Mouse (Mus musculus) left cerebral cortex, adult 9 months (tissue): Measurements from ENCODE around the gene Cd151.

Experiments
- DNase-seq, 2 experiments: peaks; one replicate each; pipeline ENCODE4 v3.0.0; 2022; ENCODE audit warnings: low spot score in 2 of 2

The Cd151 gene

DNA sequence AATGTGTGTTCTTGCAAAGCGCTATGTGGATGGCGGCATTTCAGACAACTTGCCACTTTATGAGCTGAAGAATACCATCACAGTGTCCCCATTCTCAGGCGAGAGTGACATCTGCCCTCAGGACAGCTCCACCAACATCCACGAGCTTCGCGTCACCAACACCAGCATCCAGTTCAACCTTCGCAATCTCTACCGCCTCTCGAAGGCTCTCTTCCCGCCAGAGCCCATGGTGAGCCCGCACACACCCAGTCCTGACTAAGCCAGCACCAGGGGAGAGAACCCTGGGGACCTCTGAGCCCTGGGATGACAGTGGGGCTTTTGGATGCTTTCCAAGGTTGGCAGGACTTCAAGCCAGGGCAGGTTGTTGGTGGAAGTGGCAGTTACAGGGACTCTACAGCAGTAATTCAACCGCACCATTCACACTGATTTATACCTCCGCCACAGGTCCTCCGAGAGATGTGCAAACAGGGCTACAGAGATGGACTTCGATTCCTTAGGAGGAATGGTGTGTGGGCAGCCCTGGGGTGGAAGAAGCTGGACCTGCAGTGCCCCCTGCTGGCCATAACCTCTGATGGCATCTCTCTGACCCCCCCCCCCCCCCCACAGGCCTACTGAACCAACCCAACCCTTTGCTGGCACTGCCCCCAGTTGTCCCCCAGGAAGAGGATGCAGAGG lies 9.1 kb upstream of the Cd151 start:
- DNase-seq, result no peak

DNA sequence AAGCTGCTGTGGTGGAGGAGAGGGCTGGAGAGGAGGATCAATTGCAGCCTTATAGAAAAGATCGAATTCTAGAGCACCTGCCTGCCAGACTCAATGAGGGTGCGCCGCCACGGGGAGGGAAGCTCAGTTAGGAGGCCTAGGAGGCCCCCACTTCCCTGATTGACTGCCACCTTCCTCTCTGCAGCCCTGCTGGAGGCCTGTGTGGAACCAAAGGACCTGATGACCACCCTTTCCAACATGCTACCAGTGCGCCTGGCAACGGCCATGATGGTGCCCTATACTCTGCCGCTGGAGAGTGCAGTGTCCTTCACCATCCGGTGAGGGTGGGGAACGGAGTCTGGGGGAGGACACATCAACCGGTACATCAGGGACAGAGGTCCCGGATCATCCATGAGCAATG lies 8.5 kb upstream of the Cd151 start:
- no peak for DNase-seq

DNA sequence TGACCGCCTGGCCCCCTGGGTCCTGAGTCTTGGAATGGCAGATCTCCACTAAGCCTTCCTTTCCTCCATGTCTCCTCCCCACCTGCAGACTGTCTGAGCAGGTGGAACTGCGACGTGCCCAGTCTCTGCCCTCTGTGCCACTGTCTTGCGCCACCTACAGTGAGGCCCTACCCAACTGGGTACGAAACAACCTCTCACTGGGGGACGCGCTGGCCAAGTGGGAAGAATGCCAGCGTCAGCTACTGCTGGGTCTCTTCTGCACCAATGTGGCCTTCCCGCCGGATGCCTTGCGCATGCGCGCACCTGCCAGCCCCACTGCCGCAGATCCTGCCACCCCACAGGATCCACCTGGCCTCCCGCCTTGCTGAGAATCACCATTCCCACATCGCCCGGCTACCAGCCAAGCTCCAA lies 7.9 kb upstream of the Cd151 start:
- no peak for DNase-seq

DNA sequence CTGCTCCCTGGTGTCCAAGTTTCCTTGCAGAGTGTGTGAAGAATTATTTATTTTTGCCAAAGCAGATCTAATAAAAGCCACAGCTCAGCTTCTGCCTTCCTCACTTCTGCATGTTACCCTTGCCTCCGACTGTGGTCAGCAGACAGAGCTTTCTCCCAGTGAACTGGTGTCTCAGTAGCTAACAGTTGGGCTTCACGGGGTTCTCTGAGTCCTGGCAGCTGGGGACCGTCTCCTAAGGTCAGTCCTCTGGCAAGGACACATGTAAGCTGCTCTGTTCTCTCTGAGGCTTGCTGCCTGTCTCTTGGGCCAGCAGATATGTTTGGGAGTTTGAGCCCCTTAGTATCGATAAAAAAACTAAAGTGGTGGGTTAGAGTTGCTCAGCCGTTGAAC lies 7.2 kb upstream of the Cd151 start:
- DNase-seq, result no peak

DNA sequence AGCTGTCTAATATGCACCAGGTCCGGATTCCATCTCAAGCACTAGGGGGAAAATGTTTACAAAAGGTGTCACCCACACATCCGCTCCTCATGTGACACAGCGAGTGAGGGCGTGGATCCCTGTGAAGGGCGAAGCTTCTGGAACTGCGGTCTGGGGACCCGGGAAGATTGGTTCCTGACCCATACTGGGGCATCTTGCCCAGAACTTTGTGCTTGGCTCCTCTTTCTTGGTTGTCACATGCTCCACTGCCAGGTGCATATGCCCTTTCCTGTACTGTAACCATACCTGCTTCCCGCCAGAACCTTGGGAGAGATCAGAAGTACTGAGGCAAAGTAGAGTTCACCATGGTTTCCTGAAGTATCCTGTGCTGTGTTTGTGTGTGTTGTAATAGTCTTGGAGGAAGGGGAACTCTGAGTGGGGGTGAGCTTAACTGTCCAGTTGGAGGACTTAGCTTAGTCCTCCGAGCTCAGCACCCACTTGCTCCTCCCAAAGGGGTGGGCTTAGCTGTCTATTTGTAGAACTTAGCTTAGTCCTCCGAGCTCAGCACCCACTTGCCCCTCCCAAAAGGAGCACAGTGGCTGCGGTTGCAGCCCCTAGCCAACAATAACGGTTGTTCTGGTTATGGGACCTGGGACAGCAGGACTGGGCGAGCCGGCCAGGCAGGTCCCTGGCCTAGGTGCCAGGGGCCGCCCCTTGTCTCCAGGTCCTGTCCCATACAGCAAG lies 6.6 kb upstream of the Cd151 start, which contains the start of gene Cracr2b:
TSS of gene Cracr2b (plus strand) at position 704 of the 723 bp plus-strand sequence.
- DNase-seq, result no peak

DNA sequence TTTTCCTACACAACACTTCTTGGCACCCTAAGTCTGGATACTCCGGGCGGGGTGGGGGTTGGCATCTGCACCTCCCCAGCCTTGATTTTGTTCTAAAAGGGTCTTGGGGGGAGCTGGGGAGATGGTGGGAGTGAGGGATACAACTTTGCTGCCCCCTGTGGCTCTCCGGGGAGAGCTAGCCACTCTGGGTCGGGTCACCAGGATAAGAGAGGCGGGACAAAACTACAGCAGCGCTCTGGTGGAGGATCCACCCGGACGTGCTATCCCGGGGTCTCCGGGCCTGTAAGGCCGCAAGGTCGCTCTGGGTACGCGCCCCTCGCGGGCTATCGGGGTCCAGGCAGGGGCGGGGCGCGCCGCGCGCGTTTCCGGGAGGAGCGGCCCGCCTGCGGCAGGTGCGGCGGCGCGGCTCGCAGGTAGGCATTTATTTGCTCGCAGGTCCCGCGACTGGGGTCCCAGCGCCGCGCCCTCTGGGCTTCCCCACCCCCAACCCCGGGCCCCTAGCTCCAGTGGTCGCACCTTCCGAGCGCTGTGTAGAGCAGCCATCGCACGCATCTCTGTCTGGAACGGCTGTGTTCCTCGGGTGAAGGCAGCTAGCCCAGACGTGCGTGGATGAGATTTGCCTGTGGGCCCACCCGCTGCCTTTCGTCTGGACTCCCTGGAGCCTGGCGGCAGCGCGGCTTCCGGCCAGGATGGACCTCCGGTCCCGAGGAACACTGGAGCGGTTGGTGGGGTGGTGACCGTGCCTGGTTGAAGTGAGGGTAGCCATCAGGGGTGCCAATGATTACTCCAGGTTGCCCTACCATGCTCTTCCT lies 5.5 kb upstream of the Cd151 start:
- DNase-seq, result no peak

DNA sequence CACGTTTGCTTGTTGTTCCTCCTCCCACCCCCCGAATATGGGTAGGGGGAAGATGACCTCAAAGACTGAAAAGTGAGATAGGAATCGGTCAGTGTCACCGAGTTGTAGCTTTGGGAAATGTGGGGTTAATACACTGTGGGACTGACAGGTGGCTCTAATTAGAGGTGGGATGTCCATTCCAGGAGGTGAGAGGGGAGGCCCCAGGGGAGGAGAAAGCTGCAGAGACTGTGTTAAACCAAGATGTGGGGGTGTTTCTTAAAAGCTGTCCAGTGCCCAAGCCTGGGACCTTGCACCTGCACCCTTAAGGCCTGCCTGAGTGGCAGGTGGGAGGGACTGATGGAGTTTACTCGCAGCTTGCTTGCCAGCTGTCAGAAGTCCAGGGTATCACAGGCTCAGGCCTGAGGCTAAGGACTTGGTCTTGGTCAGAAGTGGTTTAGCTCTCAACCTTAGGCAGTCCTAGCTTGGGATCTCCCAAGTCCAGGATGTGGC lies 4.8 kb upstream of the Cd151 start:
- no peak for DNase-seq

DNA sequence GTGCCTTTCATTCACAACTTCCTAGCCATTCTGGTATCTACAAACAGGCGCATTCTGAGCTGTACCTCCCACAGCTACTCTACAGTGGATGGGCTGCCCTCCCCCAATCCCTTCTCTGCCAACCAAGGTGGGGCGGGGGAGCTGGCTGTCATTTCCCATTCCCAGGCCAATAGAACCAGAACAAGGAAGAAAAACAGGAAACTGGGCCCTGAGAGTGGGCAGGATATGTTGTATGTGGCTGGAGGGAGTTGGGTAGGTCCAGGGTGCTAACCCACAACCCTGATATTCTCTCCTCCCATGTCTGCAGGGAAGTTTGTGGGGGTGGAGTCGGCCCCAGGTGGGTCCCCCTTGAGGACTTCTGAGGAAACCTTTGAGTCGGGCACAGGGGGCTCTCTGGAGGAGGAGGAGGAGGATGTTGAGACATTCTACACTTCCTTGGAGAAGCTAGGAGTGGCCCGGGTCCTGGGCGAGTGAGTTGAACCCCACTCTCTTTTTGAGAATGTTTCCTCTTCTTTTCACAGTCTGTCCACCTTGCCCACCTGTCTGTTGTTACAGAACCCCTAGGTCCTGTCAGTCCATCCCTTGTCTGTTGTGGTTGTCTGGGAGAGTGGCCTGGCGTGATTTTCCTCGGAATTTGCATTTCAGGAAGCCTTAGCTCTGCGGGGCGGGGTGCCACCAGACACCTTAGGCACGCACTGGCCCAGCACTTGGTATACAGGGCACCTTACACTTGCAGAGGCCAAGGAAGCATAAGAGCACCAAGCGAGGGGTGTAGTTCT lies 3.2 kb upstream of the Cd151 start:
- DNase-seq, result no peak

DNA sequence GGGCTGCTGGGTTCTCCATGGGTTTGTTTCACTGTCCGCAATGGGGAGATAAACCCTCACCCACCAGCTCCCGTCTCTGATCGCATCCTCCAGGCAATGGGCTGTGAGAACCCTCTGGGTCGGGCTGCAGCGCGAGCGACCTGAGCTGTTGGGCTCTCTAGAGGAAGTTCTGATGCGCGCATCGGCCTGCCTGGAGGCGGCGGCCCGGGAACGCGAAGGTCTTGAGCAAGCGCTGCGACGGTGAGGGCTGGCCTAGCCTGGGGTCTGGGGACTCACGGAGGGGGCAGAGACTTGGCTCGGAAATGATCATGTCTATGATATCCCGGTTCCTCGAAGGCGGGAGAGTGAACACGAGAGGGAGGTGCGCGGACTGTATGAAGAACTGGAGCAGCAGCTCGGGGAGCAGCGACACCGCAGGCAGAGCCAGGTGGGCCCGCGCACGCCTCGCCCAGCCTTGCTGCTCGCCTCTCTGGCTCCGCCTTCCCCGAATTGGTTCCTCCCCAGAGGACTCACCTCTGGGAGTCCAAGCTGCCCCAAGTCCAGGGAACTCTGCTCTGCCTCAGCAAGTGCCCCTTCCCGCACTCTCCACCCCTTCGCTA lies 2.5 kb upstream of the Cd151 start:
- no peak for DNase-seq

DNA sequence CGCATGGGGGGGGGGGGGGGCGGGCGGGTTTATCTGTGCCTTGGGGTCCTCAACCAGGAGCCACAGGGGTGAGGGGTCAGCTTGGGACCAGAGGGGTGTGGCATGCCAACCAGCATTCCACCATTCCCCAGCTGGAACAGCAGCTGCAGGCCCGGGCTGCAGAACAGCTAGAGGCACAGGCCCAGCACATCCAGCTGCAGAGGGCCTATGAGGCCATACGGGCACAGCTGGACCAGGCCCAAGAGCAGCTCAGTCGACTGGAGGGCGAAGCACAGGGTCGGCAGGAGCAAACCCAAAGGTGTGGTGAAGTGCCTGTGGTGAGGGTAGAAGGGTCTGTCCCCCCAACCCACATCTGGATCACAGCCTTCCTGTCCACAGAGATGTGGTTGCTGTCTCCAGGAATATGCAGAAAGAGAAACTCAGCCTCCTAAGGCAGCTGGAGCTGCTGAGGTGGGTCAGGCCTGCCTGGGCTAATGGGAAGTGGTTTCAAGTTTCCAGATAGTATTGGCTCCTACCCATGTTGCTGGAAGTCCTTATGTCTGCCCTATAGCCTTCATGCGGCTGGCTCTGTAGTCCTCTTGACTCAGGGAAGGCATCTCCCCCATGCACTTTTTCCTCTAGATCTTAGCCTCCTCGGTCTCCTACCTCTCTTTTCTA lies 1.7 kb upstream of the Cd151 start:
- DNase-seq, result no peak

DNA sequence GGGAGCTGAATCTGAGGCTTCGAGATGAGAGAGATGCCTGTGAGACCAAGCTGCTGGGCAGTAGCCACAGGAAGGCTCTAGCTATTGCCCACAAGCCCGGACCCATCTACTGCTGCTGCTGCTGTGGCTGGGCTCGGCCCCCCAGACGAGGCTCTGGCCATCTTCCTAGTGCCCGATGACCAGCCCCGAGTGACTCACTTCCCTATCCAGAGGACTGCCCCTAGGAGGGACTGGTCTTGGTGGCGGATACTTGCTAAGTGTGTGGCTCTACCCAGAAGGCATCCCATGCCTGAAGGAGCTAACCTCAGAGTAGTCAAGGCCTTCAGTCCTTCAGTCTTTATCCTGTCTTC lies 1.2 kb upstream of the Cd151 start:
- no peak for DNase-seq

DNA sequence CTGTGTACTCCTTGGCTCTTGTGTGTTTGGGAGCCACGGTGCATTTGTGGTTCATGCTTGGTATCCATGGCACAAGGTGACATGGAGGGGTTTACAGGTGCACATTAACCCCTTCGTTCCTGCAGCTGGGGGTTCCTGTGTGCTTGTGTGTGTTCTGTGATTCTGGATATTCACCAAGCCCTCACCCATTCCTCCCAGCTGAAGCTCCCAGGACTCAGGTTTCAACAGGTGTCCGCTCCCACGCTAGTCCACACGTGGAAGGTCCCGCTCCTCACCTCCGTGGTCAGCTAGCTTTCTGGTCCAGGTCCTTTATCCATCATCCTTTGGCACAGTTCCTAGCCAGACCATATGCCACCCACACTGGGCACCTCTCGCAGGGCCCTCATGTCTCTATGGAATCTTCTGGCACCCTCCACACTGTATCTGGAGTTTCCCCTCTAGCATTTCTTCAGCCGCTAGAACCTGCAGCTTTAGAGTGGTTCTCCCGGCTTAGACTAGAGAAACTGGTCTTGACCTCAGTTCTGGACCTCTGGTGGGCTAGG lies 514 bp upstream of the Cd151 start:
- no peak for DNase-seq

DNA sequence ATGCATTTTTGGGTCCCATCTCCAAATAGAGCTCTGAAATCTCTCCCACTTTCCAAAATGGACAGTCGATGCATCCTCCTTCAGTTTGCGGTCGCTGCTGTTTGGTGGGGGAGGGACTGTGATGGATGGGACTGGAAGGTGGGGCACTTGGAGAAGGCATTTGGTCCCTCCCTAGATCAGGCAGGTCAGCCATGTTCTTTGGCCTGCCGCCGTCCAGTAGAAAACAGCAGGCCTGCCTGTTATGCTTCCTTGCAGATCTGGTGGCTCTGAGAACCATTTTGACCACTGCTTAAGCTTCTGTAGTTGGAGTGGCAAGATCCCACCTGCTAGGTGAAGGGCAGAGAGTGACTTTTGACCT lies 951 bp downstream of the Cd151 start:
- no peak for DNase-seq

DNA sequence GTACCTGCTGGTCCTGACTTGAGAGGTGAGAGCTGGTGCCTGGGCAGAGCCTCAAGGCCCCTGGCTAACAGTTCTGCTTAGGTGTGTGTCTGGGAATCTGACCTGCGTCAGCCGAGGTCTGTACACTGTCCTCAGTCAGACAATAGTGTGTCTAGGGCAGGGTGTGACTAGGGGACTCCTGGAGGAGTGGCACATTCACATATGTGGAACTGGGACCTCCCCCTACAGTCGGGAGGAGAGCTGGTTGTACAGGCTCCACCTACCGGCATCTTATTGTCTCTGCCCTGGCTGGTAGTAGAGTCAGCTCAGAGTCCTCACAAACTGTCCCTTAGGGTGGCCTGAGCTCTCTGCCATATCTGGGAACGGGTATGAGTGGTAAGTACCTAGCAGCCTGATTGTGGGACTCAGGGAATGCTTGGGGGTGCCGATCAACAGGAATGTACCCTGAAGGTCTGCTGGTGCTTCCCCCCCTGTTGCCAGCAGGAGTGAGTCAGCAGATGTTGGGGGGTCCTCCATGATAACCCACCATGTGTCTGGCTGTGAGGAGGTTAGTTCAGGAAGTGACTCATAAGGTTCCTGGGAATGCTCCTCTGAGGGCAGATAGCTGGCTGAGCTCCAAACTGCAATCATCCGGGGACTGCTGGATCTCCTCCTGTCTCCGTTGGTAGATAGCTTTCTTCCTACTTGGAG lies 1.5 kb downstream of the Cd151 start:
- peak in 1 of 2 experiments; percentile 62 for DNase-seq

DNA sequence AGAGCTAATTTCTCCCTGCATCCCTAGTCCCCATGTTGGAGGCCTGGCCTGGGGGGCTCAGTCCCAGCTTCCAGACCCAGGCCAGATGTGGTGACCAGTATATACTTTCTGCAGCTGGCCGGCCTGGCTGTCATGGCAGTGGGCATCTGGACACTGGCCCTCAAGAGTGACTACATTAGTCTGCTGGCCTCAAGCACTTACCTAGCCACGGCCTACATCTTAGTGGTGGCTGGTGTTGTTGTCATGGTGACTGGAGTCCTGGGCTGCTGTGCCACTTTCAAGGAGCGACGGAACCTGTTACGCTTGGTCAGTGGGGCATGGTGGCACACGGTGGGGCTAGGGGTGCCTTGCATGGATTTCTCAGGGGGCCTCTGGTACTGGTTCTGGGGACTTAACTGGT lies 2.2 kb downstream of the Cd151 start:
- no peak for DNase-seq

DNA sequence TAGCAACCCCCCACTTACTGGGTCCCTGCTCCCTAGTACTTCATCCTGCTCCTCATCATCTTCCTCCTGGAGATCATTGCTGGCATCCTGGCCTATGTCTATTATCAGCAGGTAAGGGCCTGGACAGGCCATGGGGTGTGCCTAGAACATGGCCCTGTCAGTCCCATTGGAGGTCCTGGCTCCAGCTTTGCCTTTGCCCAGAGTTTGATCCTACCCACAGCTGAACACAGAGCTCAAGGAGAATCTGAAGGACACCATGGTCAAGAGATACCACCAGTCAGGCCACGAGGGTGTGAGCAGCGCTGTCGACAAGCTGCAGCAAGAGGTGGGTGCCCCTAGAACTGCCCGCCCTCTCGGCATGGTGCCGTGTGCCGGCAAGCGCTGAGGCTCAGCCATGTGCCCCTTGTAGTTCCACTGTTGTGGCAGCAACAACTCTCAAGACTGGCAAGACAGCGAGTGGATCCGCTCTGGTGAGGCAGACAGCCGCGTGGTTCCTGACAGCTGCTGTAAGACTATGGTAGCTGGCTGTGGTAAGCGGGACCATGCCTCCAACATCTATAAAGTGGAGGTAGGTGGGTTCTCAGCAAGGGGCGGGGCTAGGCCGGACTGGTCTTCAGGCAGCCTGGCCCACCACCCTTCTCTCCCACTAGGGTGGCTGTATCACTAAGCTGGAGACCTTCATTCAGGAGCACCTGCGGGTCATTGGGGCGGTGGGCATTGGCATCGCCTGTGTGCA lies 2.9 kb downstream of the Cd151 start:
- no peak for DNase-seq

DNA sequence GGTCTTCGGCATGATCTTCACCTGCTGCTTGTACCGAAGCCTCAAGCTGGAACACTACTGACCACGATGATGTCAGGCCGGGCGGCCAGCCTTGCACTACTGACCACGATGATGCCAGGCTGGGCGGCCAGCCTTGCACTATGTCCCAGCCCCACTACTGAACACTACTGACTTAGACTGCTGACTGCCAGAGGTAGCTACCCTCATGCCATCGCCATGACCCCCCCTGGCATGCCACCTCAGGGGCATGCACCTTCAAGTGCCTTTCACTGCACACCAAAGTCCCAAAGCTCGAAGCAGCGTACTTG lies 3.4 kb downstream of the Cd151 start:
- no peak for DNase-seq

DNA sequence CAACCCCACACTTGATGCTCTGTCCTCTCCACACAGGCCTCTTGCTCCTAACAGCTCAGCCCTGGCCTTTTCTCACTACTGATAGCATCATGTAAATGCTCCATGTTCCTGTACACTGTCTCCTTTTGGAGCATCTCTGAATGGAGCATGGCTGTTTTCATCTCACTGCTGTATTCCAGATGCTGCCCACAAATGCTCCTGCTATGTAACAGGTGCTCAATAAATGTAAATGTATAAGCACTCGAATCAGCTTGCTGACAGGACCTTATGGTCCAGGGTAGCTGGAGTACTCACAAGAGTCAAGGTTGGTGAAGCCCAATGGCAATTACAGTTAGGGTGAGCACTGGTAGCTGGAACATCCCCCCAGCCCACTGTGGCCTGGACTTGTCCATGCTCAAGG lies 4.0 kb downstream of the Cd151 start:
- no peak for DNase-seq

DNA sequence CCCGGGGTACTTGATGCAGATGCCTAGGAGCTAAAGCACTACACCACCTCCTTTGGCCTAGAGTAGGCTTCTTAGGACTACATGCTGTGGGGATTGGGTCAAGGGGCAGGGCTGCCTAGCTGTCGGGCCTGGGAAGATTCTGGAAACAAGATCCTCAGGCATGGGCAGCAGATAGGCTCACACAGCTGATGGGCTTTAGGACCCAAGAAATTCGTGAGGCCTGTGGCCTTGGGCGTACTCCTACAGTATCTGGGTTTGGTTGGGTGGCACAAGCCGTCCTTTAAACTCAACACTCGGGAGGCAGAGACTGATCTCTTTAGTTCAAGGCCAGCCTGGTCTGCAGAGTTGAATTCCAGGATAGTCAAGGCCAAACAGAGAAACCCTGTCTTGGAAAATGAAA lies 5.0 kb downstream of the Cd151 start:
- no peak for DNase-seq

DNA sequence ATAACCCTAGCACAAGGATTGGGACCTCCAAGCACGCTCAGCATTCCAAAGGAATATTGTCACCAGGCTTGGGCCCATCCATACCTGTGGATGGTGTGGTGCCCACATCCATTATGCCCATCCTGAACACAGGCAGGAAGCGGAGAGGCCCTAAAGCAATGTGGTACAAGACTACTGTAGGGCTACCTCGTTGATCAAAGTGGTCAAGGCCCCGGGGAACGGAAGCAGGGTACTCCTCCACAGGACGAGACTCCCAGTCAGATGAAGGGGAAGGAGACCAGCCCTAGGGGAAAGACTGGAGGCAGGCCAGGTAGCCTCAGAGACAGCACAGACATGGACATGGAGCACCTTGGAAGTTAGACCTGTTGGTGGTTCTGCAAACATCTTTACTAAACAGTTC lies 5.6 kb downstream of the Cd151 start:
- no peak for DNase-seq
